Mouse (Mus musculus): ENCODE measurements around the gene Ppp1r21. TPM values are rescaled to one million over a fixed set of nuclear protein-coding genes. Genes with fewer than 3 reads are reported as not detected.

Gene Ppp1r21
- total and polyA plus RNA-seq, 3 experiments, result 21.5 to 30.4 (median 27.7) TPM

- DNase-seq (ENCODE audit: extremely low read depth), result no peak
- dilution Hi-C loops (cut with MboI; ENCODE audit: extremely low pct_ligation_motif_present, extremely low pct_unique_long_range_greater_than_20kb, low sequenced_read_pairs), result no loop called here
- in situ Hi-C loops (cut with MboI; ENCODE audit: low pct_ligation_motif_present, low pct_unique_long_range_greater_than_20kb, low sequenced_read_pairs), result no loop called here
- TF ChIP-seq POLR2AphosphoS2 (IDR thresholded peaks at IDR 0.05; ENCODE audit: low read depth, low read length), result no peak
- no peak for TF ChIP-seq MAZ (IDR thresholded peaks at IDR 0.05; ENCODE audit: low read depth, low read length)
- TF ChIP-seq HCFC1 (IDR thresholded peaks at IDR 0.05; ENCODE audit: low read depth, low read length), result no peak
- TF ChIP-seq MAFK (IDR thresholded peaks at IDR 0.05; ENCODE audit: insufficient replicate concordance, low read length), result no peak
- no peak for TF ChIP-seq CHD1 (IDR thresholded peaks at IDR 0.05; ENCODE audit: low read depth, low read length)
- no peak for TF ChIP-seq CHD2 (IDR thresholded peaks at IDR 0.05; ENCODE audit: low read length)
- no peak for TF ChIP-seq TCF12 (IDR thresholded peaks at IDR 0.05; ENCODE audit: low read depth, low read length)
- TF ChIP-seq E2F4 (IDR thresholded peaks at IDR 0.05; ENCODE audit: insufficient replicate concordance, low read depth, low read length), result no peak
- no peak for TF ChIP-seq PAX5 (IDR thresholded peaks at IDR 0.05; ENCODE audit: low read length)
- H3K9ac ChIP-seq (ENCODE audit: insufficient read depth, low read depth), result no peak overlapping the region
- no peak overlapping the region for H3K27ac ChIP-seq (ENCODE audit: insufficient read depth, low read depth)
- H3K79me2 ChIP-seq (replicated peaks; ENCODE audit: control insufficient read depth, extremely low read depth, insufficient read depth, poor library complexity, severe bottlenecking), result no peaks in the 10 kb centered on the region; the same call in 1 of the 2 replicates
- no peak overlapping the region for H3K4me2 ChIP-seq (ENCODE audit: insufficient read depth, low read depth, poor library complexity, severe bottlenecking)
- H3K9me3 ChIP-seq (replicated peaks; ENCODE audit: low read length), result no peaks in the 10 kb centered on the region
- peaks cover 0 to 5% of the 10 kb centered on the region in 2 experiments for H3K36me3 ChIP-seq (replicated peaks in 1 of 2; ENCODE audit: control insufficient read depth in 1 of 2, insufficient read depth in 1 of 2, low read length in 1 of 2)
- no peaks in the 10 kb centered on the region for H3K27me3 ChIP-seq (replicated peaks)
- H3K4me3 ChIP-seq (replicated peaks in 1 of 3; ENCODE audit: low read depth in 2 of 3, low read length in 2 of 3, poor library complexity in 1 of 3), result no peak overlapping the region
- H3K4me1 ChIP-seq (ENCODE audit: control insufficient read depth in 1 of 2, insufficient read depth in 2 of 2), result peaks cover 4 to 38% of the 10 kb centered on the region in 2 experiments
Observed at GRCm38 (mm10) chr17:88614234-88614633, 84.3 kb downstream of the Ppp1r21 start.

GRCm38 (mm10) chr17:88614733-88615132 is 84.8 kb downstream of the Ppp1r21 start:
- no peak overlapping the region for H3K27ac ChIP-seq (ENCODE audit: insufficient read depth, low read depth)
- DNase-seq (ENCODE audit: extremely low read depth), result no peak
- in situ Hi-C loops (cut with MboI; ENCODE audit: low pct_ligation_motif_present, low pct_unique_long_range_greater_than_20kb, low sequenced_read_pairs) (no loop called here), dilution Hi-C loops (cut with MboI; ENCODE audit: extremely low pct_ligation_motif_present, extremely low pct_unique_long_range_greater_than_20kb, low sequenced_read_pairs) (no loop called here)
- H3K4me1 ChIP-seq (ENCODE audit: control insufficient read depth in 1 of 2, insufficient read depth in 2 of 2), result peaks cover 4 to 38% of the 10 kb centered on the region in 2 experiments
- H3K4me2 ChIP-seq (ENCODE audit: insufficient read depth, low read depth, poor library complexity, severe bottlenecking), result no peak overlapping the region
- H3K9me3 ChIP-seq (replicated peaks; ENCODE audit: low read length), result no peaks in the 10 kb centered on the region
- no peak overlapping the region for H3K9ac ChIP-seq (ENCODE audit: insufficient read depth, low read depth)
- H3K27me3 ChIP-seq (replicated peaks), result no peaks in the 10 kb centered on the region
- H3K4me3 ChIP-seq (replicated peaks in 1 of 3; ENCODE audit: low read depth in 2 of 3, low read length in 2 of 3, poor library complexity in 1 of 3), result no peak overlapping the region
- H3K79me2 ChIP-seq (replicated peaks; ENCODE audit: control insufficient read depth, extremely low read depth, insufficient read depth, poor library complexity, severe bottlenecking), result no peaks in the 10 kb centered on the region; the same call in 1 of the 2 replicates
- TF ChIP-seq EP300 (IDR thresholded peaks at IDR 0.05; ENCODE audit: low read length) (no peak), POLR2A (IDR thresholded peaks at IDR 0.05; ENCODE audit: low read depth, low read length) (no peak), MXI1 (IDR thresholded peaks at IDR 0.05; ENCODE audit: low read depth, low read length) (no peak), ZNF384 (IDR thresholded peaks at IDR 0.05; ENCODE audit: low read depth, low read length) (no peak), GABPA (IDR thresholded peaks at IDR 0.05; ENCODE audit: insufficient replicate concordance, low read depth, low read length) (no peak), ZMIZ1 (IDR thresholded peaks at IDR 0.05; ENCODE audit: low read depth, low read length) (no peak), ELF1 (IDR thresholded peaks at IDR 0.05; ENCODE audit: low read depth, low read length) (no peak), SMC3 (IDR thresholded peaks at IDR 0.05; ENCODE audit: low read depth, low read length) (no peak), USF1 (IDR thresholded peaks at IDR 0.05; ENCODE audit: low read depth, low read length) (no peak), IRF4 (IDR thresholded peaks at IDR 0.05; ENCODE audit: low read depth, low read length) (no peak), NRF1 (IDR thresholded peaks at IDR 0.05; ENCODE audit: low read depth, low read length) (no peak), UBTF (IDR thresholded peaks at IDR 0.05; ENCODE audit: low read depth, low read length) (no peak), RCOR1 (conservative IDR thresholded peaks at IDR 0.05; ENCODE audit: low read depth, low read length) (no peak), MYC (IDR thresholded peaks at IDR 0.05; ENCODE audit: low read depth, low read length) (no peak), JUND (conservative IDR thresholded peaks at IDR 0.05; ENCODE audit: low read depth, low read length) (no peak), CHD2 (IDR thresholded peaks at IDR 0.05; ENCODE audit: low read length) (no peak), NELFE (IDR thresholded peaks at IDR 0.05; ENCODE audit: low read depth, low read length) (no peak), MAFK (IDR thresholded peaks at IDR 0.05; ENCODE audit: insufficient replicate concordance, low read length) (no peak)
- peaks cover 0 to 3% of the 10 kb centered on the region in 2 experiments for H3K36me3 ChIP-seq (replicated peaks in 1 of 2; ENCODE audit: control insufficient read depth in 1 of 2, insufficient read depth in 1 of 2, low read length in 1 of 2)

Measured in CH12.LX (cell line).